Mouse (Mus musculus) gastrocnemius, adult 18-20 months (tissue): Measurements from ENCODE around the gene Ankrd6. TPM values are rescaled to one million over a fixed set of nuclear protein-coding genes. Genes with fewer than 3 reads are reported as not detected.

Experiments
- DNase-seq: peaks from one replicate; pipeline ENCODE4 v3.0.0; 2021; ENCODE audit warnings: low spot score
- total RNA-seq, 2 experiments: library from RNA; stranded (reverse); gene quantifications; 2 replicates each; pipeline ENCODE4 v1.2.3; 2021

Ankrd6 gene
- total RNA-seq, 2 experiments from 2014 or later: 3.0 to 6.9 TPM

GRCm38 (mm10) chr4:32789020-32789419 is 161.6 kb downstream of the Ankrd6 start:
- DNase-seq: no peak

- no peak for DNase-seq
These were observed 163.5 kb downstream of the Ankrd6 start for GRCm38 (mm10) chr4:32787110-32787509.

- DNase-seq: no peak
These were observed 170.6 kb downstream of the Ankrd6 start for GRCm38 (mm10) chr4:32779996-32780395.

GRCm38 (mm10) chr4:32770284-32770810 is 180.3 kb downstream of the Ankrd6 start:
- DNase-seq: no peak

- no peak for DNase-seq
These were observed 182.6 kb downstream of the Ankrd6 start for GRCm38 (mm10) chr4:32768046-32768445.

GRCm38 (mm10) chr4:32767471-32767870 is 183.2 kb downstream of the Ankrd6 start:
- DNase-seq: no peak

- no peak for DNase-seq
These were observed 193.2 kb downstream of the Ankrd6 start for GRCm38 (mm10) chr4:32757430-32757829.

Other genes with a start within 250 kb of the Ankrd6 start
- 10 to 100 TPM; 23.0 to 24.9 TPM for gene Lyrm2, start 150.6 kb downstream of the Ankrd6 start, total RNA-seq
- 100 to 1,000 TPM; 174 to 189 TPM for gene Rragd, start 32.2 kb upstream of the Ankrd6 start, total RNA-seq
- gene Ube2j1, start 80.6 kb upstream of the Ankrd6 start, total RNA-seq: 10 to 100 TPM; 47.3 to 49.3 TPM
- gene Gabrr2, start 112.2 kb upstream of the Ankrd6 start, total RNA-seq: 1 to 10 TPM; 1.8 to 1.9 TPM
- gene Gabrr1, start 181.7 kb upstream of the Ankrd6 start, total RNA-seq: under 1 TPM; 0.12 to 0.34 TPM
- 10 to 100 TPM; 32.8 to 47.4 TPM for gene Pm20d2, start 238.9 kb upstream of the Ankrd6 start, total RNA-seq